Mouse (Mus musculus): ENCODE measurements around the gene Epm2aip1.
A peak's percentile ranks its signal among the peaks of the same experiment; 100 is the strongest.

Gene Epm2aip1

GRCm38 (mm10) chr9:111271434-111272160 lies at the start of gene Epm2aip1, which contains the start of gene Mlh1:
TSS of gene Epm2aip1 (plus strand) at chr9:111271929.
TSS of gene Mlh1 (minus strand) at chr9:111271791.
- DNase-seq (ENCODE audit: low spot score) = peak; percentile 98

GRCm38 (mm10) chr9:111223406-111223805 lies 48.3 kb upstream of the Epm2aip1 start:
- DNase-seq (ENCODE audit: low spot score) = no peak

GRCm38 (mm10) chr9:111228446-111228845 lies 43.3 kb upstream of the Epm2aip1 start:
- no peak for DNase-seq (ENCODE audit: low spot score)

- DNase-seq (ENCODE audit: low spot score) = no peak
These were observed 37.0 kb upstream of the Epm2aip1 start for GRCm38 (mm10) chr9:111234701-111235100.

GRCm38 (mm10) chr9:111237726-111238125 lies 34.0 kb upstream of the Epm2aip1 start:
- no peak for DNase-seq (ENCODE audit: low spot score)

- DNase-seq (ENCODE audit: low spot score) = no peak
These were observed 31.9 kb upstream of the Epm2aip1 start for GRCm38 (mm10) chr9:111239821-111240220.

GRCm38 (mm10) chr9:111243384-111243783 lies 28.3 kb upstream of the Epm2aip1 start:
- DNase-seq (ENCODE audit: low spot score) = no peak

GRCm38 (mm10) chr9:111245546-111245945 lies 26.2 kb upstream of the Epm2aip1 start:
- no peak for DNase-seq (ENCODE audit: low spot score)

- DNase-seq (ENCODE audit: low spot score) = no peak
These were observed 24.0 kb upstream of the Epm2aip1 start for GRCm38 (mm10) chr9:111247682-111248246.

GRCm38 (mm10) chr9:111252161-111252869 lies 19.4 kb upstream of the Epm2aip1 start:
- DNase-seq (ENCODE audit: low spot score) = no peak

GRCm38 (mm10) chr9:111260360-111260985 lies 11.3 kb upstream of the Epm2aip1 start:
- DNase-seq (ENCODE audit: low spot score) = no peak

GRCm38 (mm10) chr9:111261356-111261755 lies 10.4 kb upstream of the Epm2aip1 start:
- no peak for DNase-seq (ENCODE audit: low spot score)

GRCm38 (mm10) chr9:111267998-111268397 lies 3.7 kb upstream of the Epm2aip1 start:
- no peak for DNase-seq (ENCODE audit: low spot score)

GRCm38 (mm10) chr9:111270606-111271005 lies 1.1 kb upstream of the Epm2aip1 start:
- no peak for DNase-seq (ENCODE audit: low spot score)

GRCm38 (mm10) chr9:111271056-111271433 lies 684 bp upstream of the Epm2aip1 start:
- DNase-seq (ENCODE audit: low spot score) = no peak

- DNase-seq (ENCODE audit: low spot score) = no peak
These were observed 627 bp downstream of the Epm2aip1 start for GRCm38 (mm10) chr9:111272356-111272755.

- DNase-seq (ENCODE audit: low spot score) = peak; percentile 26
These were observed 1.5 kb downstream of the Epm2aip1 start for GRCm38 (mm10) chr9:111272996-111273785.

GRCm38 (mm10) chr9:111273958-111274357 lies 2.2 kb downstream of the Epm2aip1 start:
- no peak for DNase-seq (ENCODE audit: low spot score)

- DNase-seq (ENCODE audit: low spot score) = peak; percentile 27
These were observed 3.4 kb downstream of the Epm2aip1 start for GRCm38 (mm10) chr9:111275156-111275555.

- DNase-seq (ENCODE audit: low spot score) = no peak
These were observed 13.3 kb downstream of the Epm2aip1 start for GRCm38 (mm10) chr9:111285061-111285460.

GRCm38 (mm10) chr9:111285676-111286075 lies 13.9 kb downstream of the Epm2aip1 start:
- DNase-seq (ENCODE audit: low spot score) = no peak

- DNase-seq (ENCODE audit: low spot score) = no peak
These were observed 14.7 kb downstream of the Epm2aip1 start for GRCm38 (mm10) chr9:111286468-111286867.

All from T-cell, adult 2 months (primary cell).